Mouse (Mus musculus) heart, embryonic 13.5 days (tissue): ENCODE results near the gene Ascl2. TPM values are rescaled to one million over a fixed set of nuclear protein-coding genes. Genes with fewer than 3 reads are reported as not detected.

Experiments used
- ATAC-seq: fragments of 200-750 bp; cut with Nextera tagmentation; 2 replicates; pipeline ENCODE4 v1.8.0; 2017; ENCODE audit warnings: moderate TSS enrichment; ENCODE audit not compliant: insufficient number of reproducible peaks, low FRiP score, low TSS enrichment; ENCODE audit errors: extremely low read depth
- H3K27ac ChIP-seq: fragments of 300-500 bp; sonication (generic); replicated peaks from 2 replicates; pipeline ENCODE4 v1.5.1; 2015; ENCODE audit warnings: moderate library complexity, mild to moderate bottlenecking, inconsistent platforms
- H3K27me3 ChIP-seq: fragments of 300-500 bp; sonication (generic); replicated peaks from 2 replicates; pipeline ENCODE4 v1.6.1; 2015; ENCODE audit warnings: mild to moderate bottlenecking, inconsistent platforms
- H3K36me3 ChIP-seq: fragments of 300-500 bp; sonication (generic); 2 replicates; pipeline ENCODE4 v1.6.1; 2015; ENCODE audit warnings: mild to moderate bottlenecking, inconsistent platforms
- H3K4me1 ChIP-seq: fragments of 300-500 bp; sonication (generic); 2 replicates; pipeline ENCODE4 v1.6.1; 2015; ENCODE audit warnings: inconsistent platforms
- H3K4me2 ChIP-seq: fragments of 300-500 bp; sonication (generic); 2 replicates; pipeline ENCODE4 v1.6.1; 2015; ENCODE audit warnings: inconsistent platforms, mild to moderate bottlenecking, moderate library complexity
- H3K4me3 ChIP-seq: fragments of 300-500 bp; sonication (generic); 2 replicates; pipeline ENCODE4 v1.5.1; 2015; ENCODE audit warnings: moderate library complexity, mild to moderate bottlenecking, inconsistent platforms
- H3K9ac ChIP-seq: fragments of 300-500 bp; sonication (generic); 2 replicates; pipeline ENCODE4 v1.6.1; 2015; ENCODE audit warnings: inconsistent platforms, mild to moderate bottlenecking, moderate library complexity
- H3K9me3 ChIP-seq: fragments of 300-500 bp; sonication (generic); 2 replicates; pipeline ENCODE4 v1.6.1; 2016; ENCODE audit warnings: inconsistent platforms
- WGBS: fragments of 180-500 bp; shearing (Covaris S2); methylation state at CpG from one replicate; pipeline ENCODE4 v1.1.7; 2015; ENCODE audit warnings: mixed read lengths; 5-methylcytosine and 5-hydroxymethylcytosine counted together
- polyA plus RNA-seq: library from polyadenylated mRNA; unstranded; fragments of >200 nt; fragmentation: Nextera tagmentation; extraction: Ambion mirVana; gene quantifications from 2 replicates; pipeline ENCODE4 v1.2.1, GENCODE M21; 2015

Gene Ascl2
- 0.33 and 0.52 TPM in 2 replicates for polyA plus RNA-seq

DNA sequence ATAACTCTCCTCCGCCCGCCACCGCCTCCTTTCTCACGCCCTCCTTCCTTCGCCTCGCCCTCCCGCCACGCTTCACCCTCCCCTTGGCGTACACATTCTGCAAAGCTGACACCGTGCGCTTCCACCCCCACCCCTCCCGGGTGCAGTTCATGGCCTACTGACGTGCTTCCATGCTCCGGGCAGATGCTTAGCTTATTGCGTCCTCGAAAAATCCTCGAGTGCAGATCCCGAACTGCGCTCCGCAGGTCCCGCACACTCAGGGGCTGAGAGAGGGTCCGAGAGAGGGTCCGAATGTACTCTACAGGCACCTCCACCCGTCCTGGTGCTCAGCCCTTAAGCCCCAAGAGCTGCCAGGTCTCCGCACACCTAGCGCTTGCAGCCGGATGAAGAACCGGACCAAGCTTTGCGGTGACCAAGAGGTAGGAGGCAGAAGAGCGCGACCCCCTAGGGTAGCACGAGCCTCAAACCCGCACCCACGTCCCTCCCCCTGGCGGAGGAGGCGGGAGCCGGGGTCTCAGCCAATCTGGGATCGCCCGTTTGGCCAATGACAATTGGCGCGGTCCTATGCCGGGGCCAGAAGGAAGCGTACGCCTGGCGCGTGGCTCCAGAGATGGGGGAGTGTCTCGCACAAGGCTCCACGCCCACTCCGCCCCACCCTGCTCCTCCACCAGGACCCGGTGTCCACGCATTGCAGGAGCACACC lies at the start of gene Ascl2:
TSS of gene Ascl2 (minus strand) at position 456 of the 703 bp plus-strand sequence.
- no peak for ATAC-seq
- 2% methylated on average over 51 of the region's 51 CpGs for WGBS
- Histone ChIP-seq H3K4me1 (peaks cover 25% of the 10 kb centered on the region), H3K9me3 (no peaks in the 10 kb centered on the region), H3K27ac (no peak within 1 kb of the TSS), H3K4me3 (peak within 1 kb of the TSS; percentile 56), H3K36me3 (no peaks in the 10 kb centered on the region), H3K9ac (peak within 1 kb of the TSS; percentile 70), H3K4me2 (peak within 1 kb of the TSS; percentile 91), H3K27me3 (peaks cover 87% of the 10 kb centered on the region)

GRCm38 (mm10) chr7:143017181-143017580 lies 48.1 kb upstream of the Ascl2 start:
- no peaks in the 10 kb centered on the region for H3K36me3 ChIP-seq
- H3K4me1 ChIP-seq, result peaks cover 67% of the 10 kb centered on the region
- peak overlapping the region; percentile 62 for H3K9ac ChIP-seq
- no peak for ATAC-seq
- H3K9me3 ChIP-seq, result no peaks in the 10 kb centered on the region
- H3K27ac ChIP-seq, result peak overlapping the region; percentile 85; the same call in 1 of the 2 replicates
- H3K4me3 ChIP-seq, result no peak overlapping the region
- H3K27me3 ChIP-seq, result no peaks in the 10 kb centered on the region
- WGBS, result 80% methylated on average over 4 of the region's 4 CpGs
- no peak overlapping the region for H3K4me2 ChIP-seq

- Histone ChIP-seq H3K4me3 (no peak overlapping the region), H3K9me3 (no peaks in the 10 kb centered on the region), H3K4me2 (peak overlapping the region; percentile 44), H3K27ac (peak overlapping the region; percentile 85), H3K4me1 (peaks cover 73% of the 10 kb centered on the region), H3K27me3 (no peaks in the 10 kb centered on the region), H3K36me3 (no peaks in the 10 kb centered on the region), H3K9ac (peak overlapping the region; percentile 62)
- ATAC-seq, result no peak; the same call in 1 of the 2 replicates
- WGBS, result 51% methylated on average over 9 of the region's 9 CpGs
Observed at GRCm38 (mm10) chr7:143016424-143017142, 47.5 kb upstream of the Ascl2 start.

DNA sequence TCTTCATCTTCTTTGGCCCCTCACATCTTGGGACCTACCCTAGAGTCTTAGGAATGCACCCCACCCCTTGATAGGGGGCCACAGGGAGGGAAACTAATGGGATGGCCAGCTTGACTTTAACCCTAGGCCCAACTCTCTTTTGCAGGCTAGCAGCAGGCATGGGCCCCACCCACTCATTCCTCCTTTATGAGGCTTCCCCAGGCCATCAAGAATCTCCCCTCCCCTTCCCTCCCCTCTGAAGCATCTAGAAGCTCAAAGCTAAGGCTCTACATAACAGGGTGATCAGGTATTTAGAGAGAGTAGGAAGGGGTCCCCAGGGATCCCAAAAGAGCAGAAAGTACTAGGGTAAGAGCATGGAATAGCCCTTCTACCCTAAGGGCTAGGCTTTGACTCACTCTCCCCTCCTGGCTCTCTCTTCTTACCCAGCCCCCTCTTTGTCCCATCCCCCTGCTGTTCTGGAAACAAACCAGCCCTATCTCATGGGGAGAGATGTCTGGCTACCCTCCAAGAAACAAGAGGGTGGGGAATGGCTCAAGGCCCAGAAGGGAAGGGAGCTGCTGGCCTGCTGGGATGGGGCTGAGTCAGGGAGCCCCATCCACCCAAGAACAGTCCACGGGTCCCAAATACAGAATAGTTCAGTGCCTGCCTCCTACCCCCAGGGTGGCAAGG lies 46.8 kb upstream of the Ascl2 start:
- Histone ChIP-seq H3K36me3 (no peaks in the 10 kb centered on the region), H3K9ac (peak overlapping the region; percentile 47), H3K4me2 (peak overlapping the region; percentile 44), H3K4me1 (peaks cover 79% of the 10 kb centered on the region), H3K9me3 (no peaks in the 10 kb centered on the region), H3K27ac (peak overlapping the region; percentile 85), H3K4me3 (no peak overlapping the region), H3K27me3 (no peaks in the 10 kb centered on the region)
- WGBS, result 0% methylated on average over 1 of the region's 1 CpGs
- ATAC-seq, result peak; percentile 64

DNA sequence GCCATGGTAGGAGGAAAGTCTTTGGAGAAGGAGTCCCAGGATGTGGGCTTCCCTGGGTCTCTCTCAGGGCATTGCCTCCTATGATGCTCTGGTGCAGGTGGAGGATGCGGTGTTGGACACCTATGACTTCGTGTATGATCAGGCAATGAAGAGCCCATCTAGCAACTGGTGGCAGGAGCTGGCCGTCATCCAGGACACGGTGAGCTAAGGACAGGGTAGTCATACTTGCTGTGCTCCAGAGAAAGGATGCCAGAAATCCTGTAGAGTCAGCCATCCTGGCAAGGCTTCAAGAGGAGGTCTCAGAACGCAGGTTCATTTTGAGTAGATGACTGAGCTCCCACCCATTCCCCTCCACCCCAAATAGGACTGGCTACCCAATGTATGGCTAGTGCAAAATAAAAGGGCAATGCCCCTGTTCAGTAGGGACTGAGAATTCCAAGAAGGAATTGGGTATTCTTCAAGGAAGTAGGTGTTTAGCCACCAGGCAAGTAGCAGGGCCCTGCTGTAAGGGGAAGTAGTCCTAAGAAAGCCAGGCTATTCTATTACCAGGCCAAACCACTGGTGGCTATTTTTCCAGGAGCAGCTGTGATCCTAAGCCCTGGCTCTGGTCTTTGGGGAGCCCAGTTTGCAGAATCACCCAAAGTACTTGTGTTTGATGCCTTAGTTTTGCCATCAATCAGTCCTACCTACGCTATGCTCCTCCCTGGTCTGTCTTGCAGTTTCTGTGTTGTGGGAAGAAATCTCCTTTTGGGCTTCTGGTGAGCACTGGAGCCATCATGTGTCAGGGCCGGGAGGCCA lies 46.0 kb upstream of the Ascl2 start:
- ATAC-seq, result no peak
- Histone ChIP-seq H3K4me2 (no peak overlapping the region), H3K4me1 (peaks cover 82% of the 10 kb centered on the region), H3K36me3 (no peaks in the 10 kb centered on the region), H3K9me3 (no peaks in the 10 kb centered on the region), H3K27ac (peak overlapping the region; percentile 85), H3K4me3 (no peak overlapping the region), H3K27me3 (no peaks in the 10 kb centered on the region), H3K9ac (no peak overlapping the region)
- WGBS, result 74% methylated on average over 7 of the region's 7 CpGs

DNA sequence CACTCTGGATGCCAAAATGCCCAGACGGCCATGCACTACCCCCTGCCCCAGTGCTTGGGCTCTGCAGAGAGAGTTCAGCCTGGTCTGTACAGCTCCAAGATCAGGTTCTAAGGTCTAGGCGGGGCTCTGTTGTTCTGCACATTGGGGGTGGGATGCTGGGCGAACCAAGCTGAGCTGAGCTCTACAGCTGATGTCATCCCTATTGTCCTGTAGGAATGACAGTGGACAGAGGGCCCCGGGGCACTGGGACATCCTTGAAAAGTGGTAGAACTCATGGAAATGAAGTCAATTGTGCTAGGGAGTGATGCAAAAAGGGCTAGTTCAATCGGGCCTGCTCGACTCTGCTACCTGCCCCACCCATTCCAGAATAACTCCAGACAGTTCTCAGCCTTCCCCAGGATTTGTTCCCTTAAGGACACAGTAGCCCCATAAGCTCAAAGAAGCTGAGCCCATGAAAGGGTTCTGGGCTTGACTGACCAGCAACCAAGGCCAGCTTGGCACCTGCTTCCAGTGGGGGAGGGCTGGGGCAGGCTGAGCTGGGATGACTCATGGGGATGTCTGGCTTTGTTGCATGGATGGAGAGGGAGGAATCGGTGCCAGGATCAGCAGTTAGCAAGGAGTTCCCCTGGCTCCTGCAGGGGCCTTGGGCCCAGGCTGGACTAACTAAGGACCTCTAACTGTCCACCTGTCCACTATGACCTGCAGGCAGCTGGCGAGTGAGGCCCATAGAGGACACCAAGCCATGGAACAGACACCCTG lies 44.5 kb upstream of the Ascl2 start:
- ATAC-seq, result no peak
- peaks cover 97% of the 10 kb centered on the region for H3K4me1 ChIP-seq
- WGBS, result 61% methylated on average over 8 of the region's 8 CpGs

DNA sequence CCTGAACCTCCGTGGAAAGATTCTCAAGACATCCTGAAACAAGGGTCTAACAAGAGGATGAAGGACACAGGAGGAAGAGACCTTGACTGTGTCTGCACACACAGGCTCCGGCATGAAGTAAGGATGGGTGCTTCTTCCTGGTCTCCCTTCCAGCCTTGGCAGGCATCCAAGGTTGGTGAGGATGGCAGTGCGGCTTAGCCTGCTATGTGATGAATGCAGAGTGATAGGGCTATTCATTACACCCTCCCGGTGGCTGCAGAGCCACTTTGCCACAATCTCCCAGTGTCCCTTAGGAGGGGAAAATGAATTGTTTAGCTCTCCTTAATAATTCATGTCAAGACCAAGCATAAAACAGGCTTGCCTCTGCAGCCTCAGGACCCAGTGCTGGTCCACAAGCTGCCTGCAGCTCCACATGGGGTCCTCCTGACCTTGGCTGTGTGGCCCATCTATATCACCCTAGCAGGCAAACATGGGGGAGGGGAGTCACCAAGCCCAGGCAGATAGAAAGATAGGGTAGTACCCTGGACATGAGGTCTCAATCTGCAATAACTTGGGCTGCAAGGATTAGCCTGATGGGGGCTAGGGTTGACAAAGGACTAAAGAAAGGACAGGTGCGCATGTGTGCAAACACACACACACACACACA lies 43.3 kb upstream of the Ascl2 start:
- peak overlapping the region; percentile 85 for H3K27ac ChIP-seq
- no peak overlapping the region for H3K9ac ChIP-seq
- H3K36me3 ChIP-seq, result no peaks in the 10 kb centered on the region
- H3K4me3 ChIP-seq, result no peak overlapping the region
- H3K27me3 ChIP-seq, result no peaks in the 10 kb centered on the region
- H3K4me2 ChIP-seq, result no peak overlapping the region
- H3K9me3 ChIP-seq, result no peaks in the 10 kb centered on the region
- 45% methylated on average over 5 of the region's 5 CpGs for WGBS
- peaks cover 99% of the 10 kb centered on the region for H3K4me1 ChIP-seq
- ATAC-seq, result no peak

More for the DNA sequence above, 44.5 kb upstream of the Ascl2 start:
- no peak overlapping the region for H3K4me2 ChIP-seq
- H3K36me3 ChIP-seq, result no peaks in the 10 kb centered on the region
- H3K4me3 ChIP-seq, result no peak overlapping the region
- no peaks in the 10 kb centered on the region for H3K9me3 ChIP-seq
- peak overlapping the region; percentile 85 for H3K27ac ChIP-seq
- peak overlapping the region; percentile 47 for H3K9ac ChIP-seq
- H3K27me3 ChIP-seq, result no peaks in the 10 kb centered on the region

DNA sequence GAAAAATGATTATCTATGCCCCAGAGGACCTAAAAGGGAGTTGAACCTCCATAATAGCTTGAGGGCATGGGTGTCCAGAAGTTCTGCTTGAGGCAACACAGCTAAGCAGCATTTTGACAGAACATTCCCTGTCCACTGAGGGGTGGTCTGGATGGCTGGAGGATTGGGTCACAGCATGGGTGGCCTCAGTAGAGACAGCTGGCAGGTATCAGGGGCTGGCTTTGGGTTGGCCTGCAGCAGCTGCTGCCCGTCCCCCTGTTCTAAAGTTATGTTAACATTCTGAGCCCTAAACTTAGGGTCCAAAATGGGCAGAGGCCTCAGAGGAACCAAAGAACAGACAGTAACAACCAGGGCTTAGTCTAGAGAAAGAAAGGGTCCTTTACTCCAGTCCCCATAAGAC lies 42.2 kb upstream of the Ascl2 start:
- Histone ChIP-seq H3K9ac (no peak overlapping the region), H3K36me3 (no peaks in the 10 kb centered on the region), H3K27ac (no peak overlapping the region), H3K4me1 (peaks cover 98% of the 10 kb centered on the region), H3K4me3 (no peak overlapping the region), H3K27me3 (no peaks in the 10 kb centered on the region), H3K4me2 (no peak overlapping the region), H3K9me3 (no peaks in the 10 kb centered on the region)
- ATAC-seq, result no peak
- WGBS, result 80% methylated on average over 1 of the region's 1 CpGs

- ATAC-seq, result no peak
- Histone ChIP-seq H3K9ac (peak overlapping the region; percentile 50; the same call in 1 of the 2 replicates), H3K27me3 (no peaks in the 10 kb centered on the region), H3K4me3 (no peak overlapping the region), H3K27ac (peak overlapping the region; percentile 97), H3K9me3 (no peaks in the 10 kb centered on the region), H3K4me1 (peaks cover 98% of the 10 kb centered on the region), H3K4me2 (no peak overlapping the region), H3K36me3 (no peaks in the 10 kb centered on the region)
- WGBS, result 81% methylated on average over 4 of the region's 4 CpGs
Observed at GRCm38 (mm10) chr7:143009996-143010395, 40.9 kb upstream of the Ascl2 start.
